Mouse (Mus musculus) brain, embryonic 14.5 days (tissue): ENCODE measurements around the gene Dusp7. TPM values are rescaled to one million over a fixed set of nuclear protein-coding genes. Genes with fewer than 3 reads are reported as not detected.

ENCODE experiments used
- DNase-seq: peaks from one replicate; pipeline ENCODE4 v3.0.0-alpha.2; 2011; ENCODE audit warnings: low read depth
- CTCF ChIP-seq: fragments of 200-500 bp; IDR thresholded peaks from 2 replicates; pipeline ENCODE4 v1.5.1; 2012; ENCODE audit warnings: inconsistent platforms, mild to moderate bottlenecking, moderate library complexity, borderline replicate concordance; ENCODE audit not compliant: insufficient read depth, insufficient read length; ENCODE audit errors: extremely low read depth
- POLR2A ChIP-seq: fragments of 200-500 bp; IDR thresholded peaks from 2 replicates; pipeline ENCODE4 v1.6.1; 2012; ENCODE audit warnings: mild to moderate bottlenecking, inconsistent platforms, borderline replicate concordance; ENCODE audit not compliant: poor library complexity, insufficient read depth, insufficient read length, severe bottlenecking; ENCODE audit errors: extremely low read depth
- polyA plus RNA-seq: library from polyadenylated mRNA; depleted of rRNA; stranded (reverse); fragments of >200 nt; gene quantifications from 2 replicates; pipeline ENCODE4 v1.2.3, GENCODE M21; 2012

Dusp7 gene
- polyA plus RNA-seq, 1 experiment = 50.3 TPM

GRCm38 (mm10) chr9:106355217-106355974 is 13.0 kb upstream of the Dusp7 start:
- DNase-seq = no peak
- no peak for TF ChIP-seq POLR2A
- TF ChIP-seq CTCF = no peak

GRCm38 (mm10) chr9:106355975-106356286 is 12.5 kb upstream of the Dusp7 start:
- no peak for DNase-seq
- no peak for TF ChIP-seq CTCF
- TF ChIP-seq POLR2A = no peak

DNA sequence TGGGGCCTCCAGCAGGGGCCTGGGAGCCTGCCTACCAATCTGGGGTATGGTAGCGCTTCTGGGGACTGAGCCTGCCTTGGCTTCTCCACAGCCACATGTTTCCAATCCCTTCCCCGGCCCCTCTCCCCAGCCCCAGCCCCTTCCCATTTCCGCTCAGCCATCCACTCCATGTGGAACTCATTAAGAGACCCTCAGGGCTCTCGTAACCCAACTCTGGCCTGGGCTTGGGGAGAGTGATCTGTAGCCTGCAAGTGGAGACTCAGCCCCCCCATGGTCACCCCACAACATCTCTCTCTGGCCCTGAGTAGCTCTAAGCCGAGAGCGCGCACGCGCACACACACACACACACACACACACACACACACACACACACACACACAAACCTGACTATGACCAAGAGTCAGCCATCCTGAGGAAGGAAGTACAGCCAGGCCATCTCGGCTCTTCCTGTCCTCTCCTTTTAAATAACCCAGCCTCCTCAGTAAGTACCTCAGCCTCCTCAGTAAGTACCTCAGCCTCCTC is 12.0 kb upstream of the Dusp7 start:
- TF ChIP-seq POLR2A (no peak), CTCF (no peak)
- peak; percentile 27 for DNase-seq

GRCm38 (mm10) chr9:106357167-106357566 is 11.3 kb upstream of the Dusp7 start:
- TF ChIP-seq CTCF (no peak), POLR2A (no peak)
- no peak for DNase-seq

DNA sequence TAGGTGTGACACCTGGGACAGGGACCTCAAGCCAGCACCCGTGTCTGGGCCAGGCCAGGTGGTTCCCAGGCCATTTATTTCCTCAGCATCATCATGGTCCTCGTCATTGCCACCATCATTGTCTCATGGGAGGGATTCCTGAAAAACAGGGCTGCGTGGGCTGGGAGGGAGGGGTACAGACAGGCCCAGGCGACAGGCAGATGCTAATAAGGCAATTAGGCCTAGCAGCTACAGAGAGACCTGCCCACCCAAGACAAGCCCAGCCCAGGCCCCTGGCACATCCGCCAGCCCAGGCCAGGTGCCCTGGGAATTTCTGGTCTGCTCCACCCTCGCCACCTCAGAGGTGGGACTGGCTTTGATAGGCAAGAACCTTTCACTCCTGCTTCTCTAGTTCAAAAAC is 9.1 kb upstream of the Dusp7 start:
- no peak for DNase-seq
- TF ChIP-seq CTCF (no peak), POLR2A (no peak)

DNA sequence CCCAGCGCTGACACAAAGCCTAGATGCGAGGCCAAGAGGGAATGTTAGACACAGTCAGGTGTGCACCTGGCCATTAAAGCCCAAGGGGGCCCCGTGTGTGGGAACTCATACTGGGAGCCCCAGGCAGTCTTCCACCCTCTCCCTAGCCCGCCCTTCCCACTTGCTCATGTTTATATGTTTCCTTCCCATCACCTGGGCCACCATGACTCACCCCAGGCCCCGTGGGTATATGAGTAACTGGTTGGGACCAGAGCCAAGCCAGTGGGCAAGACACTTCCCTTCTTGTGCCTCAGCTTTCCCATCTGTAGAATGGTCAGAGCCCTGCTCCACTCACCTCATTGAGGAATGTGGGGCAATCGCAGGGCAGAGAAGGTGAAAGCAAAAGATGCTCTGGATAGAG is 7.3 kb upstream of the Dusp7 start:
- no peak for DNase-seq
- TF ChIP-seq CTCF = no peak
- TF ChIP-seq POLR2A = no peak

DNA sequence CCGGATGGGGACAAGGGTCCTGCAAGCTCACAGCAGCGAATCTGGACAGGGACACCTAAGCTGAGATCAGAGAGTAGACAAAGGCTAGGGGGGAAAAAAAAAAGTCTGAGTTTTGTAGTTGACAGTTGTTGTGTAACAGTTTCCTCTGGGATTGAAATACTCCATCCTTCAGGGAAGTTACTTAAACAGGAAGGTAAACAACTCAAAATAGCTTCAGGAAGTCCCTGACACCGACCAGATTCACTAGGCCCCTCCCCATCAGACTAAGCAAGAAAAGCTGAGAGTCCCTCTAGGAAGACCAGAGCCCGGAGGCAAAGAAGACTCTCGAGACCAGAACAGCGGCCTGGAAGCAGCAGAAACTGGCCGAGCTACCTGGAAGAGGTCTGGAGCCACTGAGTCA is 3.1 kb upstream of the Dusp7 start:
- no peak for TF ChIP-seq CTCF
- no peak for TF ChIP-seq POLR2A
- no peak for DNase-seq

DNA sequence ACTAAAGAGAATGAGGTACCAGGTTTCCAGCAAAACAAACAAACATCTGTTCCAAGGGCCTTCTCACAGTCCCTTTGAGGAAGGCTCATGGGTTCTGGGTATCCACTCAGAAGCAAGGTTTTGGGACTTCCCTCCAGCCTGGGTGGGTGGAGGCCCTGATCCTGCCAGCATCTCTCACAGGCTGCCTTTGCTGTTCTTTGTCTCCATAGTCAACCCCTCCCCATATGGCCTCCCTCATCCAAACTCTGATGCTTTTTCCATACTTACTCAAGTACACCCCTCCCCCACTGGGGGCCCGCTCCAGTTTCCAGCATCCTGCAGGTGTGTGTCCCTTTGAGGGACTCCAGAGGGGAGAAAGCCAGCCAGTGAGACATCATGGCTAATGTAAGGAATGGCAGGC is 2.2 kb upstream of the Dusp7 start:
- DNase-seq = no peak

GRCm38 (mm10) chr9:106367001-106367400 is 1.4 kb upstream of the Dusp7 start:
- no peak for TF ChIP-seq POLR2A
- TF ChIP-seq CTCF = no peak
- peak; percentile 18 for DNase-seq

More for the DNA sequence above, 2.2 kb upstream of the Dusp7 start:
- TF ChIP-seq CTCF (no peak), POLR2A (no peak)

DNA sequence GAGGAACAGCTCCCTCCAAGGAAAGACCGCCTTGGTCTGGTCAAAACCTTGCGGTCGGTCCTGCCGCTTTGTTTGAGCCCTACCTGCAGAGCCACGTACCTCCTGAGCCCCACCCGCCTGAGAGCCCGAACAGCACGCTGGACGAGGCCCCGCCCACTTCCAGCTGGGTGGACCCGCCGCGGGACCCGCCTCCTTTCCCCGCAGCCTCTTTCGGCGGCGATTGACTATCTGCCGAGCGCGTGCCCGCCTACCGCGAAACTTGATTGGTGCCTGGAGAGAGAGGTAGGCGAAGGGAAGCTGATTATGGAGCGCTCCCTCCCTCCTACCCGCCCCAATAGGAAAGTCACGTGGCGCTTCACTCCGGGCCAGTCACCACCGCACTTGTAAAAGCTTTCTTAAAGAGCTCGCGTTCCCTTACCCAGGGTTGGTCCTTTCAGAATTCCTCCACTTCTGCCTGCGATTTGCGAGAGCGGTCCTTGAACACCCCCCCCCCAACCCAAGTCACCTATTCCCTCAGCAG is 780 bp upstream of the Dusp7 start:
- peak; percentile 99 for DNase-seq
- peak; percentile 41; the same call in 1 of the 2 replicates for TF ChIP-seq POLR2A
- TF ChIP-seq CTCF = no peak

DNA sequence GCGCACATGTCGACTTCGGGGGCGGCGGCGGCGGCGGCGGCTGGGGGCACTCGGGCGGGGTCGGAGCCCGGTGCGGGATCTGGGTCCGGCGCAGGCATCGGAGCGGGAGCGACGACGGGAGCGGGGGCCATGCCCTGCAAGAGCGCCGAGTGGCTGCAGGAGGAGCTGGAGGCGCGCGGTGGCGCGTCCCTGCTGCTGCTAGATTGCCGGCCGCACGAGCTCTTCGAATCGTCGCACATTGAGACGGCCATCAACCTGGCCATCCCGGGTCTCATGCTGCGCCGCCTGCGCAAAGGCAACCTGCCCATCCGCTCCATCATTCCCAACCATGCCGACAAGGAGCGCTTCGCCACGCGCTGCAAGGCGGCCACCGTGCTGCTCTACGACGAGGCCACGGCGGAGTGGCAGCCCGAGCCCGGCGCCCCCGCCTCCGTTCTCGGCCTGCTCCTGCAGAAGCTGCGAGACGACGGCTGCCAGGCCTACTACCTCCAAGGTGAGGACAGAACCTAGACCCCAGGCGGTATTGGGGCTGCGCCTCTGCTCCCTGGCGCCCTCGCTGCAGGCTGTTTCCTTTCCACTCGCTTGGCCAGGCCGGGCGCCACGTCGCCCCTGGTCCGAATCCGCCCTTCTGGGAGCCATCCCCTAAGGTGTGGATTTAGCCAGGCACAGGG is 534 bp downstream of the Dusp7 start:
- peak; percentile 85 for DNase-seq
- TF ChIP-seq CTCF = peak; percentile 27; the same call in 1 of the 2 replicates
- no peak for TF ChIP-seq POLR2A

DNA sequence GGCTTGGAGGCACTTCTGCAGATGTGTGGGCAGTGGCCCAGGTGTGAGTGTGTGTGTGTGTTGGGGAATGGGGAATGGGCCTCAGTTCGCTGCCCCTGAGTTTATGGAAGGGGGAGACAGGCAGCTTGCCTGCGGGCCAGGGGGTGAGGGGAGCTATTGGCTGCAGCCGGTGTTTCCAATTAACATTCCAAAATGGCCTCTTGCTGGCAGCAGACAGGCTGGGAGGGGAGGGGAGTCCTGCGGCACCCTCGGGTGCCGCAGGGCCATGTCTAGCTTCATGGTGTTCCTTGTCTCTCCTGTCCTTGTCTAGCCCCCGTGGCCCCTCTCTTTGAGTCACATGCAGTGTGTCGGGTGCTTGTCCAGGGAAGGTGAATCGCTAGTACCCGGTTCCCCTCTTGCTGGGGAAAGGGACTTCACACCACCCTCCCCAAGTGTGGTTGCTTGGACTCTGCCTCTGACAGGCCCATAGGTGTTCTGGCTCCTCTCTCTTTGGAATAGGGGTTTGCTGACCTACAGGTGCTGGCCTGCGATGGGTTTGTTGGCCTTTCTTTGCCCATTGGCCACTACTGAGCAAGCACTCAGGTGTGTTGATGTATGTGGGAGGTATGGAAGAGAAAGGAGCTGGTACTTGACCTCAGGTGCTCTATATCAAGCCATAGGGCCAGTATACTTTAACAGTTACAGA is 1.5 kb downstream of the Dusp7 start:
- no peak for TF ChIP-seq CTCF
- no peak for TF ChIP-seq POLR2A
- peak; percentile 60 for DNase-seq
